Mouse (Mus musculus) neutrophil, adult 65 days (primary cell): ENCODE data around the gene Slc35c2. TPM values are rescaled to one million over a fixed set of nuclear protein-coding genes. Genes with fewer than 3 reads are reported as not detected.

Source experiments
- total RNA-seq: library from RNA; stranded (reverse); gene quantifications from 2 replicates; pipeline ENCODE4 v1.2.4, GENCODE M21; 2023

Gene Slc35c2
- 78.2 and 90.9 TPM in 2 replicates for total RNA-seq

DNA sequence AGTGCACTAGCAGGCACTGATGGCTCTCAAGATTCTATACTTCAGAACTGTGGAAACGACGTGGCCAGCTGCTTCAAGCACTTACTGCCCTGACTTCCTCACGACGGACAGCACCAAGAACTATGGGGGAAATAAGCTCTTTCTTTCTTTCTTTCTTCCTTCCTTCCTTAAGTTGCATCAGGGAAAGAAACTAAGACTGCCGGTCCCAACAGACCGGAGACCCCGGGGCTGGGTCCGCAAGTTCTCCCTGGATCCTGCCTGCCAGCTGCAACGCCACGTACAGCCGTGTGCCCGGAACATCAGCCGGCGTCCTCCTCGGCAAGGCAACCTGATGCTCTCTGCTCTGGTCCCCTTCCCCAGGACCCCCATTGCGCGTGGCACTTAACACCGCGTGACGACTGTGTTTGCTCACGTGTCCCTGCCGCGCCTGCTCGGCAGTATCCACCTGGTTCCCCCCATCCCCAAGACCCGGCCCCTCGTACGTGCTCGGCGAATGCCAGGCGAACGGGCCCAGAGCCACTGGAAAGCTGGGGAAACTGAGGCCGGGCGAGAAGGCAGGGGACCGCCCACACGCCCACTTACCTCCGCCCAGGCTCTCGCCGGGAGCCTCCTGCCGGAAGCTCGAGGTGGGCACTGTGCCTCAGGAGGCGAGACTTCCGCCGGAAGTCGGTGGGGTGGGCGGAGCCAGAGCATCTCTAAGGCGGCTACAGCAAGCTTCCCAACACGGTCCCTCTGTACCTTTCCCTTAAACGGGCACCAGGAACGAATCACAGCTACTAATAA is at the start of gene Slc35c2:
Gene Slc35c2 (minus strand): TSS at position 668 of the 783 bp plus-strand sequence.

GRCm38 (mm10) chr2:165326304-165327190 is 38.9 kb upstream of the Slc35c2 start, which contains the start of gene Elmo2:
Gene Elmo2, minus strand, starts transcription at chr2:165326479.

DNA sequence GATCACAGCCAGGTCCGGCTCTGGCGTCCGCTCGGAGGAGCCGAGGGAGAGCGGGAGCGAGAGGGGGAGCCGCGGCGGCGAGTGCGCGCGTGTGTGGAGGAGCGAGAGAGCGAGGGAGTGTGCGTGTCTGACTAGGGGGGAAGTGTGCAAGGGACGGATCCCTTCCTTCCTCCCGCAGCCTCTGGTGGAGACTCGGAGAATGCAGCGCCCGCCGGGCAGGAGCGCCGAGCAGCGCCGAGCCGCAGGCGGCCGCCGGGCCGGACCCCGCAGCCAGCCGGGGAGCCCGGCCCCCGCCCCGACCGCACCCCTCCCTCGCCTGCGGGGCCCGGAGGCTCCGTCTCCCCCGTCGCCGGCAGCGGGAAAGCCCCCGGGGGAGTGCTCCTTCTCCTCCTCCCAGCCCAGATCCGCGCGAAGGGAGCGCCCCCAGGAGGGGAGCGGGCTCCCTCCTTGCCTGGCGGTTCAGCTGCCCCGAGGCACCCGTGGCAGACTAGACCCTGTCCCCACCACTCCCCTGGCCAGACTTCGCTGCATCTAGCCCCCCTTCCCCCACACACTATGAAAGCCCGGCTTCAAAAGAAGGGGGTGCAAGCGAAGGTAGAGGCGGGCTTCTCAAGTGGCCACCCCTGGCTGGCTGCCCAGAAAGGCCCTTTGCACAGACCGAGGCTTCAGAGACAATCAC is 52.9 kb downstream of the Slc35c2 start, which contains the start of gene Cdh22:
Gene Cdh22 (minus strand): TSS at position 241 of the 679 bp plus-strand sequence.

Other genes starting within 250 kb of the Slc35c2 start
- gene Cd40, start 232.2 kb downstream of the Slc35c2 start, total RNA-seq = 7.7 and 8.0 TPM in 2 replicates
- gene 1700025C18Rik, start 197.1 kb downstream of the Slc35c2 start, total RNA-seq = not detected in 2 replicates
- gene Cdh22, start 53.0 kb downstream of the Slc35c2 start, total RNA-seq = not detected in 2 replicates
- 39.3 and 46.0 TPM in 2 replicates for gene Elmo2, start 38.6 kb upstream of the Slc35c2 start, total RNA-seq
- not detected in 2 replicates for gene Zfp663, start 80.9 kb upstream of the Slc35c2 start, total RNA-seq
- gene Zfp334, start 100.4 kb upstream of the Slc35c2 start, total RNA-seq = not detected in 2 replicates
- 0.13 TPM in 1 of 2 replicates, not detected in the other for gene Ocstamp, start 112.5 kb upstream of the Slc35c2 start, total RNA-seq
- 0.29 TPM in 1 of 2 replicates, not detected in the other for gene Slc13a3, start 185.4 kb upstream of the Slc35c2 start, total RNA-seq
- gene Trp53rka, start 205.5 kb upstream of the Slc35c2 start, total RNA-seq = 3.9 and 4.1 TPM in 2 replicates
- gene Slc2a10, start 215.9 kb upstream of the Slc35c2 start, total RNA-seq = not detected in 2 replicates